ENCODE assay signal across 10 mouse cellular contexts in genomic region chr9:45663386-45664315, GRCm38 (mm10).
DNase-seq lines count a peak whose midpoint lies in the region; ATAC-seq lines count a peak whose summit lies in the region.
"Had no signal": no experiment of that assay in that cellular context is flagged by ENCODE, and none has a peak within 500 bp of the region (broad histone marks: within the 10 kb centered on the region; RNA-seq: fewer than 3 reads in every experiment).

No protein-coding gene starts in this region.

- no peaks in the 10 kb centered on the region for H3K9me3 ChIP-seq in hindbrain, embryonic 15.5 days
- H3K9me3 ChIP-seq in limb, embryonic 12.5 days: no peaks in the 10 kb centered on the region
- H3K9me3 ChIP-seq: megakaryocyte, embryonic 14.5 days had no signal

- no peak overlapping the region for H3K4me3 ChIP-seq in hindbrain, embryonic 15.5 days
- H3K4me3 ChIP-seq in limb, embryonic 12.5 days (replicated peaks): no peak overlapping the region
- H3K4me3 ChIP-seq: megakaryocyte, embryonic 14.5 days had no signal

- peak; percentile 87 for ATAC-seq in hindbrain, embryonic 15.5 days (ENCODE audit: low FRiP score, low read depth)
- no peak for ATAC-seq in limb, embryonic 12.5 days (ENCODE audit: insufficient number of reproducible peaks, insufficient read depth, low FRiP score, low TSS enrichment, low read depth)

- H3K4me2 ChIP-seq in hindbrain, embryonic 15.5 days: no peak overlapping the region
- no peak overlapping the region for H3K4me2 ChIP-seq in limb, embryonic 12.5 days

- peak overlapping the region; percentile 91 for H3K27ac ChIP-seq in hindbrain, embryonic 15.5 days (replicated peaks)
- 0 out of 2 replicates have a peak overlapping the region, but pooled peaks have one; percentile 66 for H3K27ac ChIP-seq in limb, embryonic 12.5 days

- H3K27me3 ChIP-seq in hindbrain, embryonic 15.5 days: no peaks in the 10 kb centered on the region
- H3K27me3 ChIP-seq in limb, embryonic 12.5 days: no peaks in the 10 kb centered on the region

- peak; percentile 23 for DNase-seq in cerebellum, adult 11-12 months
- no peak for DNase-seq in cerebellum, adult 11 months
- DNase-seq in right cerebral cortex, postnatal 10 days (ENCODE audit: low spot score in 2 of 2): peak; percentile 88 to 92
- no peak for DNase-seq in adrenal gland, postnatal 14 days
- no peak for DNase-seq in natural killer cell, adult 2 months (ENCODE audit: low spot score in 2 of 2)
- DNase-seq in urinary bladder, postnatal 36 days (ENCODE audit: low spot score in 2 of 2): no peak
- DNase-seq: thymus, adult 18-20 months had no signal

- WGBS in hindbrain, embryonic 15.5 days: 28% methylated on average over 15 of the region's 16 CpGs
- WGBS in limb, embryonic 12.5 days: 58% methylated on average over 16 of the region's 16 CpGs

- peak overlapping the region; percentile 15; the same call in 1 of the 2 replicates for H3K9ac ChIP-seq in hindbrain, embryonic 15.5 days
- no peak overlapping the region for H3K9ac ChIP-seq in limb, embryonic 12.5 days (replicated peaks)

- H3K4me1 ChIP-seq in hindbrain, embryonic 15.5 days (replicated peaks): peaks cover 46% of the 10 kb centered on the region
- peaks cover 23% of the 10 kb centered on the region for H3K4me1 ChIP-seq in limb, embryonic 12.5 days (replicated peaks)
- H3K4me1 ChIP-seq: megakaryocyte, embryonic 14.5 days had no signal

- no peaks in the 10 kb centered on the region for H3K36me3 ChIP-seq in hindbrain, embryonic 15.5 days
- no peaks in the 10 kb centered on the region for H3K36me3 ChIP-seq in limb, embryonic 12.5 days

Comparison
In these comparisons a context has a peak if more than half of its experiments do, and no peak if none do; other contexts are left out.
1. DNase-seq: peak in cerebellum, adult 11-12 months (single experiment) and right cerebral cortex, postnatal 10 days (2 of 2); none in cerebellum, adult 11 months (single experiment), adrenal gland, postnatal 14 days (single experiment), natural killer cell, adult 2 months (0 of 2) and urinary bladder, postnatal 36 days (0 of 2).